Mouse (Mus musculus) midbrain, embryonic 14.5 days (tissue): ENCODE results near the gene Degs2. TPM values are rescaled to one million over a fixed set of nuclear protein-coding genes. Genes with fewer than 3 reads are reported as not detected.

Experiments
- ATAC-seq: fragments of 200-750 bp; cut with Nextera tagmentation; 2 replicates; pipeline ENCODE4 v1.8.0; 2017; ENCODE audit warnings: moderate number of reproducible peaks, moderate library complexity; ENCODE audit not compliant: low FRiP score, low TSS enrichment
- DNase-seq: peaks from one replicate; pipeline ENCODE4 v3.0.0-alpha.2; 2015
- H3K27ac ChIP-seq: fragments of 300-500 bp; sonication (generic); replicated peaks from 2 replicates; pipeline ENCODE4 v1.5.1; 2014; ENCODE audit warnings: mild to moderate bottlenecking, low read depth, low read length, moderate library complexity
- H3K27me3 ChIP-seq: fragments of 300-500 bp; sonication (generic); 2 replicates; pipeline ENCODE4 v1.6.1; 2014; ENCODE audit warnings: low read length, control low read depth, mixed read lengths; ENCODE audit not compliant: control insufficient read depth, insufficient read depth
- H3K36me3 ChIP-seq: fragments of 300-500 bp; sonication (generic); 2 replicates; pipeline ENCODE4 v1.6.1; 2014; ENCODE audit warnings: low read length, control low read depth; ENCODE audit not compliant: control insufficient read depth, insufficient read depth
- H3K4me1 ChIP-seq: fragments of 300-500 bp; sonication (generic); 2 replicates; pipeline ENCODE4 v1.6.1; 2014; ENCODE audit warnings: mild to moderate bottlenecking, antibody characterized with exemption, low read length, control low read depth; ENCODE audit not compliant: control insufficient read depth, insufficient read depth
- H3K4me2 ChIP-seq: fragments of 300-500 bp; sonication (generic); 2 replicates; pipeline ENCODE4 v1.6.1; 2014; ENCODE audit warnings: mild to moderate bottlenecking, low read length, moderate library complexity
- H3K4me3 ChIP-seq: fragments of 300-500 bp; sonication (generic); replicated peaks from 2 replicates; pipeline ENCODE4 v1.5.1; 2014; ENCODE audit warnings: low read depth, low read length
- H3K9ac ChIP-seq: fragments of 300-500 bp; sonication (generic); replicated peaks from 2 replicates; pipeline ENCODE4 v1.6.1; 2014; ENCODE audit warnings: mild to moderate bottlenecking, low read length, moderate library complexity
- H3K9me3 ChIP-seq: fragments of 300-500 bp; sonication (generic); 2 replicates; pipeline ENCODE4 v1.6.1; 2016; ENCODE audit warnings: low read length, control low read depth, mixed read lengths; ENCODE audit not compliant: control insufficient read depth
- whole genome bisulfite sequencing: fragments of 180-500 bp; shearing (Covaris S2); extraction: QIAGEN DNeasy Blood & Tissue Kit; methylation state at CpG from one replicate; pipeline ENCODE4 v1.1.7; 2014; 5-methylcytosine and 5-hydroxymethylcytosine counted together
- polyA plus RNA-seq: library from polyadenylated mRNA; unstranded; fragments of >200 nt; fragmentation: Nextera tagmentation; extraction: Ambion mirVana; gene quantifications from 2 replicates; pipeline ENCODE4 v1.2.1, GENCODE M21; 2014

Degs2 gene
- polyA plus RNA-seq, 1 experiment from 2014 or later = 2.8 TPM

- DNase-seq = no peak
- Histone ChIP-seq H3K36me3 (peaks cover 75% of the 10 kb centered on the region), H3K4me1 (no peaks in the 10 kb centered on the region), H3K9me3 (no peaks in the 10 kb centered on the region), H3K27ac (no peak overlapping the region), H3K4me3 (no peak overlapping the region), H3K9ac (no peak overlapping the region), H3K27me3 (no peaks in the 10 kb centered on the region), H3K4me2 (no peak overlapping the region)
- WGBS = 90% methylated on average over 11 of the region's 11 CpGs
- ATAC-seq = no peak
Measured at GRCm38 (mm10) chr12:108653358-108654335, 48.5 kb downstream of the Degs2 start.

GRCm38 (mm10) chr12:108651053-108651660 is 51.0 kb downstream of the Degs2 start:
- no peaks in the 10 kb centered on the region for H3K27me3 ChIP-seq
- H3K9ac ChIP-seq = no peak overlapping the region
- no peak overlapping the region for H3K27ac ChIP-seq
- no peaks in the 10 kb centered on the region for H3K9me3 ChIP-seq
- no peak overlapping the region for H3K4me3 ChIP-seq
- H3K4me2 ChIP-seq = no peak overlapping the region
- 40% methylated on average over 7 of the region's 7 CpGs for WGBS
- peak; percentile 53 for DNase-seq
- H3K36me3 ChIP-seq = peaks cover 74% of the 10 kb centered on the region
- ATAC-seq = no peak
- no peaks in the 10 kb centered on the region for H3K4me1 ChIP-seq

DNA sequence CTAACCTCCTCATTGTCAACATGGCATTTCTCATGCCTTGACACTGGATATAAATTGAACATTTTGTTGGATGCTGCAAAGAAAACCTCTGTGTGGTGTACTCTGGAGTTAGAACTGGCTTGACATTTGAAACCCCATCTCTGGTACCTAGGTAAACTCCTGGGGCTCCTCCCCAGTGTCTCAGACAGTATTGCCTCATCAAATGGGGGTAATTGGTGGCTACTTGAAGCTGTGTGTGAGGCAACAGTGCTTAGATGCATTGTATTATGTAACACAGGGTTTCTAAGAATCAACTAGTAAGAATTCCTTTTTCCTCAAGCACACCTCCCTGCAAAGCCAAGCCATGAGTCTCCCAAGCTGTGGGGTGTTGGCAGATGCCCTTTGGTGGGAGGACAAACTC is 54.3 kb downstream of the Degs2 start:
- H3K36me3 ChIP-seq = peaks cover 48% of the 10 kb centered on the region
- H3K27me3 ChIP-seq = no peaks in the 10 kb centered on the region
- no peak overlapping the region for H3K27ac ChIP-seq
- no peaks in the 10 kb centered on the region for H3K4me1 ChIP-seq
- no peak overlapping the region for H3K4me3 ChIP-seq
- H3K9ac ChIP-seq = no peak overlapping the region
- no peaks in the 10 kb centered on the region for H3K9me3 ChIP-seq
- H3K4me2 ChIP-seq = no peak overlapping the region
- ATAC-seq (no peak), DNase-seq (no peak)

- Histone ChIP-seq H3K27me3 (no peaks in the 10 kb centered on the region), H3K4me1 (no peaks in the 10 kb centered on the region), H3K9ac (no peak overlapping the region), H3K4me3 (no peak overlapping the region), H3K27ac (no peak overlapping the region), H3K36me3 (peaks cover 32% of the 10 kb centered on the region), H3K4me2 (no peak overlapping the region), H3K9me3 (no peaks in the 10 kb centered on the region)
- ATAC-seq (no peak), DNase-seq (no peak)
- 95% methylated on average over 1 of the region's 1 CpGs for WGBS
Measured at GRCm38 (mm10) chr12:108646234-108646633, 55.9 kb downstream of the Degs2 start.

- Histone ChIP-seq H3K4me3 (no peak overlapping the region), H3K4me1 (no peaks in the 10 kb centered on the region), H3K27ac (no peak overlapping the region), H3K36me3 (peaks cover 3% of the 10 kb centered on the region; the same call in 1 of the 2 replicates), H3K27me3 (no peaks in the 10 kb centered on the region), H3K9me3 (no peaks in the 10 kb centered on the region), H3K4me2 (no peak overlapping the region), H3K9ac (no peak overlapping the region)
- DNase-seq (no peak), ATAC-seq (no peak)
- WGBS = 95% methylated on average over 3 of the region's 3 CpGs
Measured at GRCm38 (mm10) chr12:108642019-108642418, 60.1 kb downstream of the Degs2 start.

GRCm38 (mm10) chr12:108639126-108639525 is 63.0 kb downstream of the Degs2 start:
- no peak overlapping the region for H3K4me2 ChIP-seq
- 93% methylated on average over 3 of the region's 3 CpGs for WGBS
- H3K27me3 ChIP-seq = no peaks in the 10 kb centered on the region
- no peaks in the 10 kb centered on the region for H3K4me1 ChIP-seq
- DNase-seq (no peak), ATAC-seq (no peak)
- no peaks in the 10 kb centered on the region for H3K9me3 ChIP-seq
- H3K36me3 ChIP-seq = peaks cover 3% of the 10 kb centered on the region; the same call in 1 of the 2 replicates
- no peak overlapping the region for H3K4me3 ChIP-seq
- no peak overlapping the region for H3K9ac ChIP-seq
- H3K27ac ChIP-seq = no peak overlapping the region

DNA sequence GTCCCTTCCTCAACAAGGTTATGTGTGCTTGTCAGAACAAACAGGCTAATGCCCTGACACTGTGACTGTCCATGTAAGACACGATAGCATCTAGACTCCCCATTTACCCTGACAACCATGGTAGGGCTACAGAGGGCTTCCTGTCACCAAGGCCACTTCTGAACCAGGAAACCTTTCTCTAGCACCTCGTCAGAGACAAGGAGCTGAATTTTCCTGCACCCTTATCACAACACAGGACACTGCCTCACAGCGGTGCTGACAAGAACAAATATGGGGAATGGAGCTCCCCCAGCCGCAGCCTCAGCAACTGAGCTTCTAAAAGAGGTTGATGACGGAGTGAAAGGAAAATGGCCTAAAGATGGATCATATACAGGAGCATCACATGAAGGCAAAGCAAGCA is 64.7 kb downstream of the Degs2 start:
- Histone ChIP-seq H3K9me3 (no peaks in the 10 kb centered on the region), H3K9ac (no peak overlapping the region), H3K27me3 (no peaks in the 10 kb centered on the region), H3K4me1 (no peaks in the 10 kb centered on the region), H3K4me3 (no peak overlapping the region), H3K36me3 (peaks cover 3% of the 10 kb centered on the region; the same call in 1 of the 2 replicates), H3K4me2 (no peak overlapping the region), H3K27ac (no peak overlapping the region)
- ATAC-seq (no peak), DNase-seq (no peak)
- WGBS = 89% methylated on average over 5 of the region's 5 CpGs

DNA sequence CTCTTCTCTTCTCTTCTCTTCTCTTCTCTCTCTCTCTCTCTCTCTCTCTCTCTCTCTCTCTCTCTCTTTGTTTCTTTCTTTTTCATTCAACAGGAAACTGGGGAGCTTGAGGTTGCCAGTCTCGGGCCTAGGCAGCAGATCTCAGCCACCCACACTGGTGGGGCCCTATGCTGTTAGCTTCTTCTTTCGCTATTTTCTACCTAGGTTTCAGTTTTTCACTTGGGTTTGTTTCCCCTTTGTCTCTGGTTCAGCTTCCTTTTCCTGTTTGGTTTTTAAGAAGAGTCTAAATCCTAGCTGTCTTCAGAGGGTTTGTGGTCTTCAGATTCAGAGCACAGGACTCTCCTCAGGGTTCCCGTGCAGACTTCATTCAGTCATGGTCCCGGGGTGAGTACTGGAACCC is 66.6 kb downstream of the Degs2 start:
- no peaks in the 10 kb centered on the region for H3K27me3 ChIP-seq
- no peaks in the 10 kb centered on the region for H3K4me1 ChIP-seq
- no peak overlapping the region for H3K4me2 ChIP-seq
- no peaks in the 10 kb centered on the region for H3K9me3 ChIP-seq
- H3K4me3 ChIP-seq = no peak overlapping the region
- ATAC-seq (no peak), DNase-seq (no peak)
- 90% methylated on average over 4 of the region's 4 CpGs for WGBS
- H3K9ac ChIP-seq = no peak overlapping the region
- H3K27ac ChIP-seq = no peak overlapping the region
- H3K36me3 ChIP-seq = peaks cover 3% of the 10 kb centered on the region; the same call in 1 of the 2 replicates
